Mouse (Mus musculus) testis, postnatal 10 days (tissue): ENCODE measurements around the gene Smarcd1.
A peak's percentile ranks its signal among the peaks of the same experiment; 100 is the strongest.
"Not testable (repeated sequence)": the region's sequence is repeated elsewhere in the genome, so short reads cannot be mapped to it uniquely, and the experiment has no call there.

Experiments used
- DNase-seq: peaks from one replicate; pipeline ENCODE4 v3.0.0; 2021; ENCODE audit warnings: low spot score

Gene Smarcd1

DNA sequence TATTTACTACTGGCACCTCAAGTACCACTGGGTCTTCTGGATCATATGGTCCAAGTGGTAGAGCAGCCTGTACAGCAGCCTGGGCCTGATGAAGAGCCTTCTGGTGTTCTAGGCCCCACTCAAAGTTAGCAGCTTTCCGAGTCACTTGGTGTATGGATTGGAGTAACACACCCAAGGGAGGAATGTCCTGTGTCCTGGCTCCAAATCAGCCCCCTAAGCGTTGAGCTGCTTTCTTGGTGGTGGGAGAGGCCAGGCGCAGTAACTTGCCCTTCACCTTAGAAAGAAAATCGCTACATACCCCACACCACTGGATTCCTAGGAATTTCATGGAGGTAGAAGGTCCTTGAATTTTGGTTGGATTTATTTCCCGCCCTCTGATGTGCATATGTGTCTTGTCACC is 17.8 kb upstream of the Smarcd1 start:
- DNase-seq, result no peak

DNA sequence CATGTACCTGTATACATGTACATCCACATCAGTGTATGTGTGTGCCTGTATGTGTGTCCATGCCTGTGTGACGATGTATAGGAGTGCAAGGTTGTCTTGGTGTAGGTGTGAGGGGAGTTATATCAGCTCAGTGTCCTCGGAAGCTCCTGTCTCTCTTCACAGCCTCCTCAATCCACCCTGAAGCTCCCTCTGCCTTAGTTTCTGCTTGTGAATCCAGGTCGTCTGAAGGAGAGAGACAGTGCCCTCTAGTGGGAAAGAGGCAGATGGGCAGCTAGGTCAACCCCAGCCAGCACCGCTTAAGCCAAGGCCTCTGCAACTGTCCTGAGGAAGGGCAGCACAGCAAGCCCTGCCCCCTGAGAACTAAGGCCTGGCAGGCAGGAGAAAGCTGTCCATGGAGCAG is 13.2 kb upstream of the Smarcd1 start:
- peak; percentile 67 for DNase-seq

DNA sequence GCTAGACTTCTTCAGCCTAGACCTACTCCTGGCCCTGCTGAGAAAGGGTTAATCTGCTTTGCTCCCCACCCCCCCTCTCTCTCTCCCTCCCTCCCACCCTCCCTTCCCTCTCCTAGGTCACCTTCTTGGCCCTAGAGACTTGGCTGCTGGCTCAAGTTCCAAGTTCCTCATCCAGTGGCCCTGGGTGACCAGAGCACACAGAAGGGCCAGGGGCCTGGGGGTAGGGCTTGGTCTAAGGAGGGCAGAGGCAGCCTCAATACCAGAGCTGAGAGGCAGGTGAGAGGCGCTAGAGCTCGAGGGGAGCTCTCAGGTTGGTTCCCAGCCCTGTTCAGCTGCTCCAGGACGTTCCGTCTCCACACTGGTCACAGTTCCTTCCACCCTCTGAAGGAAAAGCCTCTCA is 11.0 kb upstream of the Smarcd1 start:
- no peak for DNase-seq

DNA sequence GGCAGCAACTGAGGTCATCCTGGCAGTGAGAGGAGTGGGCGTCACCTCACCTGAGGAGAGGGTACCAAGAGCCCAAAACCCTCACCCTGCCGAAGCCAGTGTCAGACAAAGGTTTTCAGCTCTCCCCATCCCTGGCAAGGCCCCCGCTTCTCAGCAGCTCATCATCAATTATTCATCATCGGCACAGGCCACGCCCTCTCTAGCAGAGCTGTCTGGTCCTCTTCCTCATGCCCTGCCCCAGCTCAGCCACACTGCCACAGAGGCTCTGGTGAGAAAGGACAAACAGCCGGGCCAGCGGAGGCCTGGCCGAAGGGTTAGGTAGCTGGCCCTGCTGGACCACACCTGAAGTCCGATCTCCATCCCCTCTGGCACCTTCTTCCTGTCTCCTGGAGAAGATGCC is 10.0 kb upstream of the Smarcd1 start:
- DNase-seq, result no peak

DNA sequence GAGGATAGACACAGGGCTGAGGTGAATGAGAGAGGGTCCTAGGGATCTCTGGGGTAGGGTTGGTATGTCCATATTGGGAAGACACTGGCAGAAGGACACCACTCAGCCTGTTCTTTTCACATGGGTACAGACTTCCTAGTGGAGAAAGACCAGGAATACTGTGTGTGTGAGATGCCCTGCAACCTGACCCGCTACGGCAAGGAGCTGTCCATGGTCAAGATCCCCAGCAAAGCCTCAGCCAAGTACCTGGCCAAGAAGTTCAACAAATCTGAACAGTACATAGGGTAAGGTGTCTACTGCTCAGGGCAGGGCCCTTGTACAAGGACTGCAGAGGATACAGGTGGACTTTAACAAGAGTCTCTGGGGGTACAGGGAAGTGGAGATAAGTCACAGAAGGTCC is 4.6 kb upstream of the Smarcd1 start:
- no peak for DNase-seq

DNA sequence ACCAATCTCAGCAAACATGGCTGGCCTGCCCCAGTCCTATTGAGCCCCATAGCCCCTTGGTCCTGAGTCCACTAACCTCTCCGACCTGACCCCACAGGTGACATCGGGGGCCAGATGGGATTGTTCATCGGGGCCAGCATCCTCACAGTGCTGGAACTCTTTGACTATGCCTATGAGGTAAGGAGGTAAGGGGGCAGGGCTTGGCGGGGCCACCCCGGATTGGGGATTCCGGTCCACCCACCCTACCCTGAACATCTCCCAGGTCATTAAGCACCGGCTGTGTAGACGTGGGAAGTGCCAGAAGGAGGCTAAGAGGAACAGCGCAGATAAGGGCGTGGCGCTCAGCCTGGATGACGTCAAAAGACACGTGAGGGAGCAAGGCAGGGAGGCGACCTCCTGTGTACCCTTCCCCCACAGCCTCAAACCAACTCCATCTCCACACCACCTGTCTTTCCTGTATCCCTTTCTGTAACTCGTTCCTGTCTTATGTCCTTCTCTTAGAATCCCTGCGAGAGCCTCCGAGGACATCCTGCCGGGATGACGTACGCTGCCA is 3.3 kb upstream of the Smarcd1 start:
- DNase-seq, result no peak

DNA sequence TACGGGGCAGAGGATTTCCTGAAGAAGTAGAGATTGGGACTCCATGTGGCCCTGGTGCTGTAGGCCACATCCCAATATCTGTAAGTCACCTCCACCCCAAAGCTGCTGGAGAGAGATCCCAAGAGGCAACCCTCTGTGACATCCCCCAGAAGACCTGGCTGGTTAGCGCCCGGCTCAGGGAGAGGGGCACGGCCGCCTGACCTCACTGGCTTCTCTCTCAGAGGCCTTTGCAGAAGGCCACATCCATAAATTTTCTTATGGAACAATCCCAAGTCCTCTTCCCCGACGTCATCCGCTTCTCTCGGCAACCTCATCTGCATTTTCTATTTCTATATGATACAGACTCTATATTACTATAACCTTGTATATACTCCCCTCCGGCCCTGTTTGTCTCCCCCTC is 2.2 kb upstream of the Smarcd1 start:
- no peak for DNase-seq

DNA sequence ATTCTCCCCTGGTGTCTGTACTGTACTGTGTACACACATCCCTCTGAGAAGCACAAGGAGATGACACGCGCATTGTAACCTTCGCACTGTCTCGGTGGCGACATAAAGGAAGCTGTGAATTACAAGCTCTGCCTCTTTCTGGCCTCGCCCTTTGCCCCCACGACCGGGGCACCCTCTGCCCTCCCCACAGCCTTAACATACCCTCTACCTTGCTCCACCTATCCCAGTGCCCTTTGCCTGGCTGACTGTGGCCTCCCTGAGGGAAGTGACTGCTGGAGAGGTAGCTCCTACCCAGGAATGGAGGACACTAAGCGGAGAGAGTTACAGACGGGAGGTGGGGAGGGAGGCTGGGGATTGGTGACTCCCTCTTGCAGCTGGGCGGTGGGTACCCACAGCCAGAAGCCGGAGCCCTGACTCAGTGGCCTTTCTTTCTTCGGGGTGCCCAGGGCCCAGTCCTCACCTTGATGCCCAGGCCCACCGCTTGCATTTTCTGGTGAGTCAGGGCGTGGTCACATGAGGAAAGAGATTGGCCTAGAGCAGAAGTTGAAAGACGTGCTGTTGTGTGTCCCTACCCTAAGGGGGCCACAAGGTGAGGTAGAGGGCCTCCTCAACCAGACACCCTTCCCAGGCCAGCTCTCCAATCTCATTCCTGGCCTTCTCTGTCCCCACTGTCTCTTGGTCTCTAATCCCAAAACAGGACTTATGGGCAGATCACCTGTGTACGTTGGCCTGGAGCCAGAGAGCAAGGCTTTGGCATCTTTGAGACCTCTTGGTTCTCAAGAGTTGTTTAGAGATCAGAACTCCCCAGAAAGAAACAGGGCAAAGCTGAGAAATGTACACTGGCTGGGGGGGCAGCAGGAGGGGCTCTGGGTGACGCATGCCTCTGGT is 1.5 kb upstream of the Smarcd1 start:
- DNase-seq, result no peak

DNA sequence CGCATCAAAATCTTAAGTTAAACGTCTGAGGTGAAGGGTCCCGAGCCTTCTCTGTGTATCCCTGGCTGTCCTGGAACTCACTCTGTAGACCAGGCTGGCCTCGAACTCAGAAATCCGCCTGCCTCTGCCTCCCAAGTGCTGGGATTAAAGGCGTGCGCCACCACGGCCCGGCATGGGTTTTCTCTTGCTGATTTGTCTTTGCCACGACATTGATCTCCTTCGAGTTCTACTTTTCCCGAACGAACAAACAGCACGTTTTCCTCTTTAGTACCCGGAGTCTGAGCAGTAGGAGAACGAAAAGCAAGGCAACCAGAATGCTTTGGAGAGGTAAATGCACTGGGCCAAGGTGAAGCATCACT is 310 bp upstream of the Smarcd1 start:
- not testable (repeated sequence) for DNase-seq

DNA sequence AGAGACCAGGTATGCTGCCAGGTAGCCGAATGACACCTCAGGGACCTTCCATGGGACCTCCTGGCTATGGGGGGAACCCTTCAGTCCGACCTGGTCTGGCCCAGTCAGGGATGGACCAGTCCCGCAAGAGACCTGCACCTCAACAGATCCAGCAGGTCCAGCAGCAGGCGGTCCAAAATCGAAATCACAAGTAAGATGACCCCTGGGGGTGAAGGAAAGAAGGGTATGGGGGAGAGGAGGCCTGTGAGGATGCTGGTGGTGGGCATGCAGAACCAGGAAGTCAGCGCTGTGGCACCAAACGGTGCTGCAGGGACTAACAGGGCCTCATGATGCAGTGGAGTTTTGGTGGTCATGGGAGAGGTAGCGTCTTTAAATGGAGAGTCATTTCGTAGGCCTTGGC is 1.2 kb downstream of the Smarcd1 start:
- no peak for DNase-seq

DNA sequence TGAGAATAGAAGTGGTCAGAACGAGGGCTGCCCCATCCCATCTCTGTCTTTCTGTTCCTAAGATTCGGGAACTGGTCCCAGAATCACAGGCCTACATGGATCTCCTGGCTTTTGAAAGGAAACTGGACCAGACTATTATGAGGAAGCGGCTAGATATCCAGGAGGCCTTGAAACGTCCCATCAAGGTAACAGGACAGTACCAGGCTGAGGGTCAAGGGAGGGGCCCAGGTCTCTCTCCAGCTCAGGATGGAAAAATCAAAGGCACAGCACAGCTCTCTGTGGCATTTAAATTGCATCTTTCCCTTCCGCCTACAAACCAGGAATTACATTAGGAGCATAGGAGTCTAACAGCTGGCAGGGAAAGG is 1.7 kb downstream of the Smarcd1 start:
- DNase-seq, result no peak

DNA sequence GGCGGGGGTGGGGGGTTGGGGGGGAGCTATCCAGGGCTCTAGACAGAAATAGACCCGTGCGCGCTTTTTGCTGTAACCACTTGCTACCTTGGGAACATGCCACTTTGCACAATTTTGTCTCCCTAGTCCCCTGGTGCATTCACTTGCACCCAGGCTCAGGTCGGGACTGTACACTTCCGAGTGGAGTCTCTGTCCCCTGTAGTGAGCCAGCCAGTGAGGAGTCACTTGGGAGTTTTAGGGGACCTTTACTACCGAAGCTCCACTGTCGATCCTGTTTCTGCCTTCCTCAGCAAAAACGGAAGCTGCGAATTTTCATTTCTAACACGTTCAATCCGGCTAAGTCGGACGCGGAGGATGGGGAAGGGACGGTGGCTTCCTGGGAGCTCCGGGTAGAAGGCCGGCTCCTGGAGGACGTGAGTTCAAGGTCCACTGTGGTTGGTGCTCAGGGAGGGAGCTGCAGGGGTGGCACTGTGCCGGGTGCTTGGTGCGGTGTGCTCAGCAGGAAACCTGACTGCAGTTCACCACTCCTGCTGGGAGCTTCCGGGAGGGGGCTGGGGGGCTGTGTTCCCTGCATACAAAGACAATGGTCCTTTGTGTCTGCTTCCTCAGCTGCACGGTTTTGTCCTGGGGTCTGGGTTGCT is 2.2 kb downstream of the Smarcd1 start:
- no peak for DNase-seq

DNA sequence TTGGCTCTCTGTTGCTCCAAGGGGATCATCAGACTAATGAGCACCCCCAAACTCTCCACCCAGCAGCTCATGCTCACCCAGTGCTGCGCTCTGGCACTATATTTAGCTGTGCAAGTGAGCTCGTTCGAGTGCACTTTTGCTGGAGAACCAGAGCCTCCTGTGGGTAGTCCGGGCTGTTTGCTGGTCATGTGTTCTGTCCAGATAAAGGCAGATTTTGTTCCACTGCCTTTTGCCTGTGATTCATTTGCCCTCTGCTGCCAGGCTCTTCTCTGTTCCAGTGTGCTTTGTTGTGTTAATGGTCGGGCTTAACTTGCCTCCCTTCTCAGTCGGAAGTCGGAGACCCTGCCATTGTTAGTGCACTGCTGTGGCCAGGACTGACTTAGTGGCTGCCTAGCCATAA is 3.0 kb downstream of the Smarcd1 start:
- DNase-seq, result no peak

DNA sequence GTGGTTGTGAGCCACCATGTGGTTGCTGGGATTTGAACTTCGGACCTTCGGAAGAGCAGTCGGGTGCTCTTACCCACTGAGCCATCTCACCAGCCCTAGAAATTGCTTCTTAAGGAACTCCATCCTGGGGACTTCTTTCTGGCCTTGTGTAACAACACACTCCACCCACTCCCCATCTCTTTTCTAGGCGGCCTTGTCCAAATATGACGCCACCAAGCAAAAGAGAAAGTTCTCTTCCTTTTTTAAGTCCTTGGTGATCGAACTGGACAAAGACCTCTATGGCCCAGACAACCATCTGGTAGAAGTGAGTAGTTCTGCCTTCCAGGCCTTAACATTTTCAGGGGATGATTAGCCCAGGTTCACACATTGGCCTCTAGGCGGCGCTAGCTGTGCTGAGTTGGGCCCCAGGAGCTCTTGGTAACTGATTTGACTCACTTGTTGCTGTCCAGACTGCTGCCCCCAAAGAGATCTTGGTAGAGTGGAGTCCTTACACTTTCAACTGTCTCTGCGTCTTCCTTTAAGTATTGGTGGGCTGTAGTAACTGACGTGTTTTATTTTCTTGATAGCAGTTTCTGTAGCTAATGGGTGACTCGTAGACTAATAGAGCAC is 3.6 kb downstream of the Smarcd1 start, which contains the start of gene Gm17349:
TSS of gene Gm17349 (minus strand) at position 51 of the 609 bp plus-strand sequence.
- peak; percentile 78 for DNase-seq

DNA sequence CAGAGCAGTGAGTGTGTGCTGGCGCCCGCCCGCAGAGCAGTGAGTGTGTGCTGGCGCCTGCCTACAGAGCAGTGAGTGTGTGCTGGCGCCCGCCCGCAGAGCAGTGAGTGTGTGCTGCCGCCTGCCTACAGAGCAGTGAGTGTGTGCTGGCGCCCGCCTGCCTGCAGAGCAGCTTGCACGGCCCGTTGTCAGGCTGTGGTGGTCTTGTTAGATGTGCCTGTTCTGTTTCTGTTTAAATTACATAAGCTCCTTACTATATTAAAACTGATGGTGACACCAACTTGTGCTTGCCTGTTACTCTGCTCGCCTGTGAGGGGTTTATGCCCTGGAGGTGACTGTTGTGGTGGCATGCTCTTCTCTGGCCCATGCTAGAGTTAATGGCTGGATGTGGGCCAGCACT is 6.2 kb downstream of the Smarcd1 start:
- no peak for DNase-seq

DNA sequence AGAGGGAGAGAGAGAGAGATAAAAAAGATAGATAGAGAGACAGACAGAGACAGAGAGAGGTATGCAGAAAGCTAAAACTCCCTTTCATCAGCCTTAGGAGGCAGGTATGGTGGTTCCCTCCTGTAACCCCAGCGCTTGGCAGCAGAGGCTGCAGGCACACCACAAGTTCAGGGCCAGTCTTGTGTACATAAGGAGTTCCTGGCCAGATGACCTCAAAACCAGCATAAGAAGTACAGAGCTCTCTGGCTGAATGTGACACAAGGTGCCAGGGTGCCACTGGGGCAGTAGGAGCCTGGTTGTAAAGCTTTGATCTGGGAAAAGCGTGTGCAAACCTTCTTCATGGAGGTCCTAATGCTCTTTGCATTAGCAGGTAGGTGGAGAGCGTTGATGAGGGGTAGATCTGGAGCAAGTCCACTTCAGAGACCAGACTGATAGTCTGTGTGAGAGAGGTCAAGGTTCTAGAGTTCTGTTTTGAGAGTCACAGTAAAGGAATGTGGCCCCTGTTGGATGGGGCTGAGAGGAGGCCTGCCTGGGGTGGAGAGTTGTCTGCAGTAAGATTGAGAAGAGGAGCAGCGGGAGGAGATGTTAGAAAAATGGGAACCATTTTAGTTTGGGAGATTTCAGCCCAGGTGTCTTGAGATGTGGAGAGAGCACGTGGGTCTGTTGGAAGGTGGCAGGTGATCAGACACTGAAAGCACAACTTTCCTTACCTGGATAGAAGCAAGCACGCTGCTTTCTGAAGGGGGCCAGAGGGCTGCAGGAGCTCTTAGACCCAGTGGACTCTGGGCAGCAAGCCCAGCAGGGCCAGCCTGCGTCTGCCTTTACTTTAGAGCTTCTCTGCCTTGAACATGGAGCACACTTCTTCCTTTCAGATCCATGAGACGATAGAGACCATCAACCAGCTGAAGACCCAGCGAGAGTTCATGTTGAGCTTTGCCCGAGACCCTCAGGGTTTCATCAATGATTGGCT is 8.6 kb downstream of the Smarcd1 start:
- no peak for DNase-seq

DNA sequence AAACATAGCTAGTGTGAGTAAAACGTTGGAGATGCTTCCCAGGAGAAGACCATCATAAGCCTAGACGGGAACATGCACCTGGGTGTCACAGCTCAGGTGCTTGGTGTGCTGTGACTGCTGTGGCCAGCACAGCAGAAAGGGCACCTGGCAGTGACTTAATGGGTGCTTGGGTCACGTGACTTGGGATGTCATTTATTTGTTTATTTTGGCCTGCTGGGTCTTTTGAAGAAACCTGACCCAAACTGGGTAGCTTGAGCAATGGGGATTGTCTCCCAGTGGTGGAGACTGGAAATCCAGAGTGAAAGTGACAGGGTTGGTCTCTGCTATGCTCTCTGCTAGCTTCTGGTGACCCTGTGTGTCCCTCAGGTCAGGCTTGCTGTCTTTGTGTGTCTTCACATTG is 9.6 kb downstream of the Smarcd1 start:
- no peak for DNase-seq

DNA sequence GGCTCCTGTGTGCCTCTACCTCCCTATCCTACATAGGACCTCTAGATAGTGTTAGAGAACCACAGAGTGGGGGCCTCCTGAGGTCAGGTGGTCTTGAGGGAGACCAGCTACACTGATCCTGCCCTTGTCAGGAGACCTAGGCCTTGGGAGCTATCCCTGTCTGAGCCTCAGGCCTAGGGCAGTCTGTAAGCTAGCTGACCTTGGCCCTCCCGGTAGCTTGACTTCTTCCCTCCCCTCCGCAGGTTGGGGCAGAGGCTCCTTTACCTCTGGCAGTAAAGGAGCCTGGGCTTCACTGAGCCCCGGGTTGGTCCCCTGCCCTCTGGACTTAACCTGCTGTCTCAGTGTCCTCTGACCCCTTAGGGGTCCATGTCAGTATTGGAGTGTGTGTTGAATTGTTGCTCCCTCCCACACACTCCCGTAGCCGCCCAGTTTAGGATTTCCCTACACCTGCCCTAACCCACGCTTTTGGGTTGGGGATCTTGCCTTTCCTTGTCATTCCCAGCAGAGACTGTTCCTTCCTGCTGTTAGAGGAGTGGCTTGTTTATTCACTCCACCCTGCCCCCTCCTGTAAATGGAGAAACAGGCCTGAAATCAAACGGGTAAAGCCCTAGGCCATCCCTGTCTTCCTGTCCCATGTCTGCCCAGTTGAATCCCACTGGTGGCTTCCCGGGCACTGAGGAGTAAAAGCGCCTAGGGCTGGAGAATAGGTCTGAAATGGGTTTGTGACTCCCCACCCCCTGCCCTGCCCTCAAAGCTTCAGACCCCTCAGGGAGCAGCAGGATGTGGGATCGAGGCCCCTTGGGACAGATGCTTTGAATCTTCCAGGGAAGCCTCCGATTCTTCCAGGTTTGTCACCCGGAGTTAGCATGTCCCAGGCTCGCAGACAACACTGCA is 11.0 kb downstream of the Smarcd1 start:
- peak; percentile 42 for DNase-seq

DNA sequence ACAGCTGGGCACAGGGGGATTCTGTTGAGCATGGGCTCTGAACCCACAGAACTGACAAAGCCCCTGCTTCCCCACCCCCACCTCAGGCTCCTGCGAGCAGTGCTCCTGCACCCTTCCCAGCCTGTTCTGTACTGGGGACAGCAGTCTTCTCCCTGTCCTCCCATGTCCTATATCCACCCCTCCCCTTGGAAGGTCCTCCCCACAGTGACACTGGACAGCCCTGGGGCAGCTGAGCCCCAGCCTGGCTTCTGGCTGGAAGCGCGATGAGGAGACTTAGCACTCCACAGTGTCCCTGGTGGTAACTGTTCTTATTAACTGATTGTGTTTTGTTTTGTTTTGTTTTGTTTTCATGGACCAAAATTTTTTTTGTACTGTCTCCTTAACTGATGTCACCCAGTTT is 11.6 kb downstream of the Smarcd1 start:
- peak; percentile 49 for DNase-seq

DNA sequence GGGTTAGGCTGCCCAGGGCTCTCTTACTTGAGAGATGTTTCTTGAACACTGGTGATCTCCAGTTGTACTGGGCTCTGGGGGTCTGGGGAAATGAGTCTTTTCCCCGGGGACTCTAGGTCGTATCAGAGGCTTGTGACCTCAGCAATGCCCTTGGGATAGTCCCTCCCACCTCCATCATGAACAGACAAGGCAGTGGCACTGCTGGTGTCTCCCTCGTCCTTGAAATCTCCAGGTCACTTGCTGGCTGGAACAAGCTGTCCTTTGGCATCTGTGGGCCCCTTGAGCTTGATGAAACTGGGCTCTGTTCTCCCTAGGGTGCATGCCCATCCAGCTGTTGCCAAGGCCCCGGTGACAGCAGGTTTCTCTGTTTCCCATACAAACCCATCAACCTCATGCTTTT is 12.3 kb downstream of the Smarcd1 start:
- DNase-seq, result peak; percentile 60

DNA sequence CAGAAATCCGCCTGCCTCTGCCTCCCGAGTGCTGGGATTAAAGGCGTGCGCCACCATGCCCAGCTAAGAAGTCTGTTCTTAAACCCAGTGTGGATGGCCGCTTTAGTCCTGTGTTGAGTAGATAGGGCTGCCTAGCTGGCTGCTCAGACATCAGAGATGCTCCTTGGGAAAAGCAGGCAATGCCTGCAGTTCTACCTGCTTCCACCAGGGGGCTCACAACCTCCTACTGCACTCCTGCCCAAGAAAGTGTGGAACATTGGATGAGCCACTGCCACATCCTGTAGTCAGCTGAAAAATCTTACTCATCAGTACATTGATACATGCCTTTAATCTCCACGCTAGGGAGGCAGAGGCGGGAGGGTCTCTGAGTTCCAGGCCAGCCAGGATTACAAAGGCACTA is 12.9 kb downstream of the Smarcd1 start:
- peak; percentile 81 for DNase-seq
